Mouse (Mus musculus) stomach, embryonic 15.5 days (tissue): ENCODE measurements around the gene Olfr308. TPM values are rescaled to one million over a fixed set of nuclear protein-coding genes. Genes with fewer than 3 reads are reported as not detected.
"Not testable (repeated sequence)": the region's sequence is repeated elsewhere in the genome, so short reads cannot be mapped to it uniquely, and the experiment has no call there.

Experiments
- ATAC-seq: fragments of 200-750 bp; cut with Nextera tagmentation; 2 replicates; pipeline ENCODE4 v1.8.0; 2017; ENCODE audit warnings: low read depth, moderate number of reproducible peaks, moderate TSS enrichment; ENCODE audit not compliant: insufficient read depth, low FRiP score
- H3K27ac ChIP-seq: fragments of 300-500 bp; sonication (generic); 2 replicates; pipeline ENCODE4 v1.5.1; 2015; ENCODE audit warnings: mild to moderate bottlenecking, inconsistent platforms
- H3K27me3 ChIP-seq: fragments of 300-500 bp; sonication (generic); replicated peaks from 2 replicates; pipeline ENCODE4 v1.6.1; 2015; ENCODE audit warnings: inconsistent platforms
- H3K36me3 ChIP-seq: fragments of 300-500 bp; sonication (generic); 2 replicates; pipeline ENCODE4 v1.6.1; 2015; ENCODE audit warnings: inconsistent platforms
- H3K4me1 ChIP-seq: fragments of 300-500 bp; sonication (generic); 2 replicates; pipeline ENCODE4 v1.6.1; 2015; ENCODE audit warnings: inconsistent platforms
- H3K4me2 ChIP-seq: fragments of 300-500 bp; sonication (generic); 2 replicates; pipeline ENCODE4 v1.6.1; 2015; ENCODE audit warnings: mild to moderate bottlenecking, inconsistent platforms
- H3K4me3 ChIP-seq: fragments of 300-500 bp; sonication (generic); replicated peaks from 2 replicates; pipeline ENCODE4 v1.5.1; 2015; ENCODE audit warnings: inconsistent platforms
- H3K9ac ChIP-seq: fragments of 300-500 bp; sonication (generic); 2 replicates; pipeline ENCODE4 v1.6.1; 2015; ENCODE audit warnings: inconsistent platforms
- H3K9me3 ChIP-seq: fragments of 300-500 bp; sonication (generic); 2 replicates; pipeline ENCODE4 v1.6.1; 2016; ENCODE audit warnings: inconsistent platforms
- WGBS: fragments of 180-500 bp; shearing (Covaris S2); methylation state at CpG from one replicate; pipeline ENCODE4 v1.1.7; 2015; 5-methylcytosine and 5-hydroxymethylcytosine counted together
- microRNA-seq: library from miRNA; unstranded; fragments of <30 nt; microRNA quantifications from one replicate; pipeline ENCODE4, GENCODE M21; 2016
- polyA plus RNA-seq: library from polyadenylated mRNA; unstranded; fragments of >200 nt; fragmentation: Nextera tagmentation; extraction: Ambion mirVana; gene quantifications from 2 replicates; pipeline ENCODE4 v1.2.1, GENCODE M21; 2015

The Olfr308 gene
- not detected in 2 replicates for polyA plus RNA-seq

- Histone ChIP-seq H3K4me1 (no peaks in the 10 kb centered on the region), H3K9ac (no peak within 1 kb of the TSS)
- no peak for ATAC-seq
These were observed at the start of gene Olfr308 for GRCm38 (mm10) chr7:86325530-86325929. Olfr308 (minus strand) TSS chr7:86325630.

GRCm38 (mm10) chr7:86366828-86367227, 41.4 kb upstream of the Olfr308 start, which contains the start of gene Olfr305:
Olfr305 (minus strand) TSS chr7:86366928.
- Histone ChIP-seq H3K4me2 (no peak within 1 kb of the TSS), H3K9me3 (no peaks in the 10 kb centered on the region), H3K36me3 (no peaks in the 10 kb centered on the region), H3K9ac (no peak within 1 kb of the TSS), H3K4me1 (no peaks in the 10 kb centered on the region), H3K27ac (no peak within 1 kb of the TSS), H3K27me3 (no peaks in the 10 kb centered on the region), H3K4me3 (no peak within 1 kb of the TSS)
- 80% methylated on average over 1 of the region's 1 CpGs for WGBS
- no peak for ATAC-seq

More at GRCm38 (mm10) chr7:86325530-86325929, at the start of gene Olfr308:
- Histone ChIP-seq H3K27me3 (no peaks in the 10 kb centered on the region), H3K36me3 (no peaks in the 10 kb centered on the region), H3K27ac (no peak within 1 kb of the TSS), H3K4me2 (no peak within 1 kb of the TSS), H3K9me3 (no peaks in the 10 kb centered on the region), H3K4me3 (no peak within 1 kb of the TSS)

- H3K4me1 ChIP-seq, H3K4me2 ChIP-seq, H3K27ac ChIP-seq, H3K9me3 ChIP-seq, H3K36me3 ChIP-seq, H3K4me3 ChIP-seq, H3K27me3 ChIP-seq, ATAC-seq, H3K9ac ChIP-seq: not testable (repeated sequence)
- 84% methylated on average over 9 of the region's 9 CpGs for WGBS
These were observed 20.9 kb upstream of the Olfr308 start for GRCm38 (mm10) chr7:86346296-86346695.

- H3K27me3 ChIP-seq: no peaks in the 10 kb centered on the region
- no peak overlapping the region for H3K9ac ChIP-seq
- no peaks in the 10 kb centered on the region for H3K4me1 ChIP-seq
- no peak overlapping the region for H3K4me3 ChIP-seq
- no peaks in the 10 kb centered on the region for H3K36me3 ChIP-seq
- no peaks in the 10 kb centered on the region for H3K9me3 ChIP-seq
- no peak overlapping the region for H3K4me2 ChIP-seq
- 73% methylated on average over 3 of the region's 3 CpGs for WGBS
- no peak for ATAC-seq
- no peak overlapping the region for H3K27ac ChIP-seq
These were observed 18.8 kb upstream of the Olfr308 start for GRCm38 (mm10) chr7:86344253-86344652.

GRCm38 (mm10) chr7:86342881-86343565, 17.6 kb upstream of the Olfr308 start:
- Histone ChIP-seq H3K4me2 (no peak overlapping the region), H3K9ac (no peak overlapping the region), H3K27me3 (no peaks in the 10 kb centered on the region), H3K27ac (no peak overlapping the region), H3K4me1 (no peaks in the 10 kb centered on the region), H3K4me3 (no peak overlapping the region), H3K9me3 (no peaks in the 10 kb centered on the region), H3K36me3 (no peaks in the 10 kb centered on the region)
- no peak for ATAC-seq
- 69% methylated on average over 14 of the region's 14 CpGs for WGBS

GRCm38 (mm10) chr7:86337486-86337885, 12.1 kb upstream of the Olfr308 start, which contains the start of gene Olfr307:
Olfr307 (minus strand) TSS chr7:86337586.
- no peak within 1 kb of the TSS for H3K4me2 ChIP-seq
- no peak within 1 kb of the TSS for H3K27ac ChIP-seq
- H3K4me1 ChIP-seq: no peaks in the 10 kb centered on the region
- ATAC-seq: no peak
- no peak within 1 kb of the TSS for H3K9ac ChIP-seq
- WGBS: 67% methylated on average over 1 of the region's 1 CpGs
- no peaks in the 10 kb centered on the region for H3K27me3 ChIP-seq
- no peak within 1 kb of the TSS for H3K4me3 ChIP-seq
- H3K36me3 ChIP-seq: no peaks in the 10 kb centered on the region
- no peaks in the 10 kb centered on the region for H3K9me3 ChIP-seq

GRCm38 (mm10) chr7:86321323-86321722, 4.1 kb downstream of the Olfr308 start:
- Histone ChIP-seq H3K9ac (no peak overlapping the region), H3K36me3 (no peaks in the 10 kb centered on the region), H3K4me1 (no peaks in the 10 kb centered on the region), H3K4me3 (no peak overlapping the region), H3K27ac (no peak overlapping the region), H3K4me2 (no peak overlapping the region), H3K9me3 (no peaks in the 10 kb centered on the region), H3K27me3 (no peaks in the 10 kb centered on the region)
- WGBS: 93% methylated on average over 2 of the region's 2 CpGs
- ATAC-seq: no peak

- Histone ChIP-seq H3K9me3 (no peaks in the 10 kb centered on the region), H3K9ac (no peak within 1 kb of the TSS), H3K36me3 (no peaks in the 10 kb centered on the region), H3K4me3 (no peak within 1 kb of the TSS), H3K4me2 (no peak within 1 kb of the TSS), H3K27ac (no peak within 1 kb of the TSS), H3K4me1 (no peaks in the 10 kb centered on the region), H3K27me3 (no peaks in the 10 kb centered on the region)
- 67% methylated on average over 2 of the region's 2 CpGs for WGBS
- no peak for ATAC-seq
These were observed 11.8 kb downstream of the Olfr308 start, which contains the start of gene Olfr309 for GRCm38 (mm10) chr7:86313608-86314007. Olfr309 (minus strand) TSS chr7:86313708.

GRCm38 (mm10) chr7:86277072-86277471, 48.4 kb downstream of the Olfr308 start, which contains the start of gene Olfr310:
Olfr310 (minus strand) TSS chr7:86277172.
- Histone ChIP-seq H3K9me3 (no peaks in the 10 kb centered on the region), H3K27me3 (no peaks in the 10 kb centered on the region), H3K27ac (no peak within 1 kb of the TSS), H3K4me1 (no peaks in the 10 kb centered on the region), H3K4me3 (no peak within 1 kb of the TSS), H3K4me2 (no peak within 1 kb of the TSS), H3K9ac (no peak within 1 kb of the TSS), H3K36me3 (no peaks in the 10 kb centered on the region)
- ATAC-seq: no peak
- 88% methylated on average over 1 of the region's 1 CpGs for WGBS

Small RNAs within 50 kb of the gene (microRNA-seq; reads per million reads assigned to microRNA genes)
- not detected for gene Gm23192

Other genes starting within 250 kb of the Olfr308 start
- not detected in 2 replicates for gene Vmn2r75, start 153.9 kb downstream of the Olfr308 start, polyA plus RNA-seq
- gene Vmn2r76, start 79.3 kb downstream of the Olfr308 start, polyA plus RNA-seq: not detected in 2 replicates
- gene Olfr310, start 48.5 kb downstream of the Olfr308 start, polyA plus RNA-seq: not detected in 2 replicates
- gene Olfr309, start 11.9 kb downstream of the Olfr308 start, polyA plus RNA-seq: not detected in 2 replicates
- gene Olfr307, start 12.0 kb upstream of the Olfr308 start, polyA plus RNA-seq: not detected in 2 replicates
- gene Olfr305, start 41.3 kb upstream of the Olfr308 start, polyA plus RNA-seq: not detected in 2 replicates
- gene Olfr304, start 61.0 kb upstream of the Olfr308 start, polyA plus RNA-seq: not detected in 2 replicates
- gene Olfr303, start 72.2 kb upstream of the Olfr308 start, polyA plus RNA-seq: not detected in 2 replicates
- gene Olfr301, start 78.2 kb upstream of the Olfr308 start, polyA plus RNA-seq: not detected in 2 replicates
- not detected in 2 replicates for gene Olfr299, start 134.3 kb upstream of the Olfr308 start, polyA plus RNA-seq
- not detected in 2 replicates for gene Olfr298, start 166.9 kb upstream of the Olfr308 start, polyA plus RNA-seq
- gene Olfr297, start 194.3 kb upstream of the Olfr308 start, polyA plus RNA-seq: not detected in 2 replicates